Mouse (Mus musculus) embryonic facial prominence, embryonic 10.5 days (tissue): ENCODE data around the gene BC030870. TPM values are rescaled to one million over a fixed set of nuclear protein-coding genes. Genes with fewer than 3 reads are reported as not detected.

Experiments
- microRNA-seq: library from miRNA; unstranded; fragments of <30 nt; microRNA quantifications from one replicate; pipeline ENCODE4, GENCODE M21; 2017
- polyA plus RNA-seq: library from polyadenylated mRNA; unstranded; fragments of >200 nt; fragmentation: Nextera tagmentation; extraction: Ambion mirVana; gene quantifications from 2 replicates; pipeline ENCODE4 v1.2.1, GENCODE M21; 2016

BC030870 gene
- polyA plus RNA-seq, 1 experiment from 2014 or later: not detected

Small RNA genes within 50 kb of the gene (microRNA-seq; reads per million reads assigned to microRNA genes)
- gene Gm24333: not detected

Other genes with a start within 250 kb of the BC030870 start
- 17.6 and 18.2 TPM in 2 replicates for gene Tmem192, start 182.4 kb downstream of the BC030870 start, polyA plus RNA-seq
- not detected in 2 replicates for gene Trim75, start 141.7 kb downstream of the BC030870 start, polyA plus RNA-seq
- 0.28 TPM in 1 of 2 replicates, not detected in the other for gene Trim61, start 111.0 kb downstream of the BC030870 start, polyA plus RNA-seq
- 0.08 TPM in 1 of 2 replicates, not detected in the other for gene Trim60, start 111.0 kb downstream of the BC030870 start, polyA plus RNA-seq
- 1.6 and 2.6 TPM in 2 replicates for gene Apela, start 92.2 kb downstream of the BC030870 start, polyA plus RNA-seq
- gene Gm10663, start 54.5 kb downstream of the BC030870 start, polyA plus RNA-seq: not detected in 2 replicates